Mouse (Mus musculus) CH12.LX (cell line): Measurements from ENCODE around the gene Timm13. TPM values are rescaled to one million over a fixed set of nuclear protein-coding genes. Genes with fewer than 3 reads are reported as not detected.

Source experiments
- DNase-seq: peaks from one replicate; pipeline ENCODE4 v3.0.0-alpha.2; 2013; ENCODE audit errors: extremely low read depth
- H3K27ac ChIP-seq: 2 replicates; pipeline ENCODE4 v1.5.1; 2012; ENCODE audit warnings: low read depth, mild to moderate bottlenecking, control low read depth, moderate library complexity; ENCODE audit not compliant: insufficient read depth
- H3K27me3 ChIP-seq: replicated peaks from 2 replicates; pipeline ENCODE3; 2012; ENCODE audit warnings: inconsistent platforms
- H3K36me3 ChIP-seq, 2 experiments: replicated peaks in 1 of 2; 2 replicates each; pipeline versions ENCODE3 to v1.6.1; 2012; ENCODE audit warnings: inconsistent platforms in 1 of 2, low read length in 1 of 2, mild to moderate bottlenecking in 1 of 2, mixed read lengths in 1 of 2, moderate library complexity in 1 of 2; ENCODE audit not compliant: control insufficient read depth in 1 of 2, insufficient read depth in 1 of 2
- H3K4me1 ChIP-seq, 2 experiments: 2 replicates each; pipeline ENCODE4 v1.6.1; 2012; ENCODE audit warnings: inconsistent platforms in 1 of 2, moderate library complexity in 1 of 2; ENCODE audit not compliant: insufficient read depth in 2 of 2, control insufficient read depth in 1 of 2
- H3K4me2 ChIP-seq: 2 replicates; pipeline ENCODE4 v1.6.1; 2012; ENCODE audit warnings: low read depth, mild to moderate bottlenecking, control low read depth; ENCODE audit not compliant: poor library complexity, insufficient read depth, severe bottlenecking
- H3K4me3 ChIP-seq, 3 experiments: fragments of 150-350 bp in 1 of 3; sonication (generic) in 1 of 3; replicated peaks in 1 of 3; 2 replicates each; pipeline versions ENCODE3 to v1.5.1; 2011 to 2012; ENCODE audit warnings: low read depth in 2 of 3, low read length in 2 of 3, mild to moderate bottlenecking in 2 of 3, moderate library complexity in 2 of 3, control low read depth in 1 of 3, improper control_type of control experiment in 1 of 3, inconsistent platforms in 1 of 3, mixed read lengths in 1 of 3; ENCODE audit not compliant: poor library complexity in 1 of 3
- H3K79me2 ChIP-seq: replicated peaks from 2 replicates; pipeline ENCODE4 v1.6.1; 2012; ENCODE audit warnings: mild to moderate bottlenecking, moderate library complexity; ENCODE audit not compliant: control insufficient read depth, poor library complexity, insufficient read depth, severe bottlenecking; ENCODE audit errors: extremely low read depth
- H3K9ac ChIP-seq: 2 replicates; pipeline ENCODE4 v1.6.1; 2012; ENCODE audit warnings: low read depth, mild to moderate bottlenecking, control low read depth, moderate library complexity; ENCODE audit not compliant: insufficient read depth
- H3K9me3 ChIP-seq: replicated peaks from 2 replicates; pipeline ENCODE3; 2012; ENCODE audit warnings: low read length, inconsistent platforms, mixed read lengths
- BHLHE40 ChIP-seq: IDR thresholded peaks from 2 replicates; pipeline ENCODE4 v1.6.1; 2011; ENCODE audit warnings: mild to moderate bottlenecking, low read depth, low read length, improper control_type of control experiment
- CTCF ChIP-seq, 2 experiments: IDR thresholded peaks in 1 of 2; conservative IDR thresholded peaks in 1 of 2; 2 replicates each; pipeline ENCODE4 v1.5.1; 2011 to 2012; ENCODE audit warnings: low read depth in 2 of 2, low read length in 2 of 2, improper control_type of control experiment in 1 of 2, inconsistent platforms in 1 of 2, mild to moderate bottlenecking in 1 of 2, moderate library complexity in 1 of 2
- E2F4 ChIP-seq: IDR thresholded peaks from 2 replicates; pipeline ENCODE4 v1.6.1; 2011; ENCODE audit warnings: low read depth, low read length, improper control_type of control experiment; ENCODE audit not compliant: insufficient replicate concordance
- EP300 ChIP-seq: IDR thresholded peaks from 2 replicates; pipeline ENCODE4 v1.6.1; 2011; ENCODE audit warnings: low read length, improper control_type of control experiment
- ETS1 ChIP-seq: conservative IDR thresholded peaks from 2 replicates; pipeline ENCODE4 v1.6.1; 2012; ENCODE audit warnings: low read depth, mild to moderate bottlenecking, inconsistent platforms, low read length, improper control_type of control experiment, moderate library complexity
- GABPA ChIP-seq: IDR thresholded peaks from 2 replicates; pipeline ENCODE4 v1.6.1; 2012; ENCODE audit warnings: low read depth, low read length, improper control_type of control experiment, inconsistent platforms; ENCODE audit not compliant: insufficient replicate concordance
- IRF4 ChIP-seq: IDR thresholded peaks from 2 replicates; pipeline ENCODE4 v1.6.1; 2014; ENCODE audit warnings: low read depth, mild to moderate bottlenecking, inconsistent platforms, low read length, improper control_type of control experiment
- JUN ChIP-seq: IDR thresholded peaks from 2 replicates; pipeline ENCODE4 v1.6.1; 2011; ENCODE audit warnings: low read depth, mild to moderate bottlenecking, low read length, improper control_type of control experiment, moderate library complexity; ENCODE audit not compliant: insufficient read depth
- JUND ChIP-seq: conservative IDR thresholded peaks from 2 replicates; pipeline ENCODE4 v1.6.1; 2011; ENCODE audit warnings: low read depth, low read length, improper control_type of control experiment
- MAFK ChIP-seq: IDR thresholded peaks from 2 replicates; pipeline ENCODE4 v1.6.1; 2011; ENCODE audit warnings: low read length, improper control_type of control experiment; ENCODE audit not compliant: insufficient replicate concordance
- MAX ChIP-seq: IDR thresholded peaks from 2 replicates; pipeline ENCODE4 v1.6.1; 2011; ENCODE audit warnings: low read length, improper control_type of control experiment
- MAZ ChIP-seq: IDR thresholded peaks from 2 replicates; pipeline ENCODE4 v1.6.1; 2012; ENCODE audit warnings: low read depth, mild to moderate bottlenecking, inconsistent platforms, low read length, improper control_type of control experiment, moderate library complexity
- MEF2A ChIP-seq: IDR thresholded peaks from 2 replicates; pipeline ENCODE4 v1.6.1; 2014; ENCODE audit warnings: low read depth, mild to moderate bottlenecking, inconsistent platforms, low read length, improper control_type of control experiment, borderline replicate concordance
- MXI1 ChIP-seq: IDR thresholded peaks from 2 replicates; pipeline ENCODE4 v1.6.1; 2011; ENCODE audit warnings: mild to moderate bottlenecking, low read depth, low read length, improper control_type of control experiment
- NRF1 ChIP-seq: IDR thresholded peaks from 2 replicates; pipeline ENCODE4 v1.6.1; 2014; ENCODE audit warnings: low read depth, mild to moderate bottlenecking, inconsistent platforms, low read length, improper control_type of control experiment, moderate library complexity
- PAX5 ChIP-seq: IDR thresholded peaks from 2 replicates; pipeline ENCODE4 v1.6.1; 2012; ENCODE audit warnings: low read length, inconsistent platforms, mixed read lengths
- POLR2AphosphoS2 ChIP-seq: IDR thresholded peaks from 2 replicates; pipeline ENCODE4 v1.6.1; 2011; ENCODE audit warnings: low read depth, low read length, improper control_type of control experiment
- RCOR1 ChIP-seq: conservative IDR thresholded peaks from 2 replicates; pipeline ENCODE4 v1.6.1; 2012; ENCODE audit warnings: low read depth, mild to moderate bottlenecking, inconsistent platforms, low read length, improper control_type of control experiment
- SIN3A ChIP-seq: IDR thresholded peaks from 2 replicates; pipeline ENCODE4 v1.6.1; 2012; ENCODE audit warnings: low read length, improper control_type of control experiment, inconsistent platforms
- SMC3 ChIP-seq: IDR thresholded peaks from 2 replicates; pipeline ENCODE4 v1.6.1; 2011; ENCODE audit warnings: low read depth, low read length, improper control_type of control experiment
- TBP ChIP-seq: conservative IDR thresholded peaks from 2 replicates; pipeline ENCODE4 v1.6.1; 2011; ENCODE audit warnings: low read depth, low read length, improper control_type of control experiment
- TCF12 ChIP-seq: IDR thresholded peaks from 2 replicates; pipeline ENCODE4 v1.6.1; 2014; ENCODE audit warnings: low read depth, mild to moderate bottlenecking, inconsistent platforms, low read length, improper control_type of control experiment
- UBTF ChIP-seq: IDR thresholded peaks from 2 replicates; pipeline ENCODE4 v1.6.1; 2012; ENCODE audit warnings: low read depth, mild to moderate bottlenecking, inconsistent platforms, low read length, improper control_type of control experiment, moderate library complexity
- USF1 ChIP-seq: IDR thresholded peaks from 2 replicates; pipeline ENCODE4 v1.6.1; 2014; ENCODE audit warnings: low read depth, mild to moderate bottlenecking, inconsistent platforms, low read length, improper control_type of control experiment
- ZC3H11A ChIP-seq: IDR thresholded peaks from 2 replicates; pipeline ENCODE4 v1.6.1; 2012; ENCODE audit warnings: low read depth, mild to moderate bottlenecking, inconsistent platforms, low read length, improper control_type of control experiment
- ZKSCAN1 ChIP-seq: IDR thresholded peaks from 2 replicates; pipeline ENCODE4 v1.6.1; 2012; ENCODE audit warnings: low read depth, inconsistent platforms, low read length, improper control_type of control experiment, borderline replicate concordance
- ZMIZ1 ChIP-seq: IDR thresholded peaks from 2 replicates; pipeline ENCODE4 v1.6.1; 2012; ENCODE audit warnings: low read depth, mild to moderate bottlenecking, inconsistent platforms, low read length, improper control_type of control experiment
- ZNF384 ChIP-seq: IDR thresholded peaks from 2 replicates; pipeline ENCODE4 v1.6.1; 2012; ENCODE audit warnings: low read depth, low read length, improper control_type of control experiment, inconsistent platforms
- dilution Hi-C: fragments of 300-500 bp; cut with MboI; formaldehyde crosslinking; loops from 2 replicates; pipeline ENCODE4 v1.14.3; 2020; ENCODE audit warnings: low sequenced_read_pairs; ENCODE audit not compliant: extremely low pct_unique_long_range_greater_than_20kb, extremely low pct_ligation_motif_present
- in situ Hi-C: fragments of 300-500 bp; cut with MboI; formaldehyde crosslinking; loops from 3 replicates; pipeline ENCODE4 v1.14.3; 2019; ENCODE audit warnings: low sequenced_read_pairs, low pct_ligation_motif_present, low pct_unique_long_range_greater_than_20kb, mixed read lengths
- polyA plus RNA-seq: library from polyadenylated mRNA; unstranded; fragments of >175 nt; gene quantifications from 2 replicates; pipeline ENCODE4 v1.2.1, GENCODE M21; 2012; ENCODE audit warnings: low read depth; ENCODE audit not compliant: insufficient read length
- total RNA-seq, 2 experiments: library from RNA; depleted of rRNA; stranded (reverse); fragments of 300-350 nt in 1 of 2; fragments of >200 nt in 1 of 2; gene quantifications; 2 replicates each; pipeline ENCODE4 v1.2.3; 2012 to 2014

Timm13 gene
- total and polyA plus RNA-seq, 3 experiments = 137 to 292 (median 279) TPM

DNA sequence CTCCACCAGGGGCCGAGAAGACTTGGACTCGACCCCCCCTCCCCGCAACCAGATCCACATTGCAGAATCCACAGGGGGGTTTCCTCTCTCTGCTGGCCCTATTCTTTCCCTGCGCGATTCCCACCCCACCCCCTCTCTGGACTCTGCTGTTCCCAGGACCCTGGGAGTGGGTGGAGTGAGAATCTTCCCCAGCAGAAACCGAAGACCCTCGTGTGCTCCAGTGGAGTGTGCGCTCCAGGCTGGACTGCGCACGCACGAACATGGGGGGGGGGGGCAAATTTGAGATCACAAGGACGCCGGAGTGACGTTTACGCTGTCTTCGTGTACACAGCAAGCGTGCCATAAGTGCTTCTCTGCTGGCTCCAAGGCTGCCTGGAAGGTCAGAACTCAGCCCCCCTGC is 34.9 kb upstream of the Timm13 start:
- Histone ChIP-seq H3K4me3 (no peak overlapping the region), H3K27ac (no peak overlapping the region), H3K27me3 (peaks cover 44% of the 10 kb centered on the region), H3K4me1 (peaks cover 52 to 98% of the 10 kb centered on the region in 2 experiments), H3K4me2 (peak overlapping the region; percentile 18; the same call in 1 of the 2 replicates), H3K79me2 (peaks cover 3% of the 10 kb centered on the region; the same call in 1 of the 2 replicates), H3K9ac (no peak overlapping the region), H3K9me3 (no peaks in the 10 kb centered on the region), H3K36me3 (peaks cover 3 to 14% of the 10 kb centered on the region in 2 experiments)
- in situ Hi-C loops = no loop called here
- TF ChIP-seq JUN (no peak), JUND (no peak), MAZ (no peak), ZMIZ1 (no peak), PAX5 (no peak), USF1 (no peak), NRF1 (no peak), ZNF384 (no peak), BHLHE40 (no peak), E2F4 (no peak), TBP (no peak), ZKSCAN1 (no peak), CTCF (conservative IDR thresholded peaks at IDR 0.05 in 1 of 2, IDR thresholded peaks at IDR 0.05 in 1 of 2; ENCODE audit: low read depth in 2 of 2, low read length in 2 of 2) (no peak), POLR2AphosphoS2 (no peak), MXI1 (no peak), EP300 (no peak), MAX (no peak), UBTF (no peak), MAFK (no peak), SMC3 (no peak)
- no peak for DNase-seq
- dilution Hi-C loops = no loop called here

DNA sequence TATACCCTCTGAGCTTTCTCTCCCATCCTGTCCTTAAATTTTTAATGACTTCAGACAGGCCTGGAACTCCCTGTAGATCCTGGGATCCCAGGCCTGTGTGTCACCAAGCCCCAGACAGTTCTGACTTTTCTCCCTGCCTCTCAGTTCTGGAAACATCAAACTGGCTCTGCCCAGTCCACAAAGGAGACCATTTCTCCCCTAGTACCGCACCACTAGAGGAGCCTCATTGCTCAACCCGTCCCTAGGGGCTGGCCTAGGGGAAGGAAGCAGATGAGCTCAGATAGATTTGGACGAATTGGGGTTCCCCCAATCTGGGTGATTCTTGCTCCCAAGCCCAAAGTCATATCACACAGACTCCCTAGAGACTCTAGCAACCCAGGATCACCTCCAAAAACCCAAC is 34.5 kb upstream of the Timm13 start:
- DNase-seq = peak; percentile 70
- Histone ChIP-seq H3K79me2 (peaks cover 6% of the 10 kb centered on the region), H3K27ac (no peak overlapping the region), H3K4me3 (no peak overlapping the region), H3K27me3 (peaks cover 39% of the 10 kb centered on the region), H3K9ac (no peak overlapping the region), H3K4me2 (peak overlapping the region; percentile 18; the same call in 1 of the 2 replicates), H3K36me3 (peaks cover 3 to 14% of the 10 kb centered on the region in 2 experiments), H3K9me3 (no peaks in the 10 kb centered on the region), H3K4me1 (peaks cover 48 to 93% of the 10 kb centered on the region in 2 experiments)
- TF ChIP-seq ZC3H11A (no peak), RCOR1 (no peak), ETS1 (peak; percentile 66; the same call in 1 of the 2 replicates), IRF4 (0 out of 2 replicates have a peak, but pooled peaks have one; percentile 26), PAX5 (no peak), TCF12 (no peak), SIN3A (no peak), MAX (no peak), UBTF (no peak), E2F4 (no peak), GABPA (no peak), MEF2A (no peak), EP300 (peak; percentile 45; the same call in 1 of the 2 replicates), MAZ (no peak), BHLHE40 (0 out of 2 replicates have a peak, but pooled peaks have one; percentile 44), JUN (no peak)
- in situ Hi-C loops = no loop called here
- dilution Hi-C loops = no loop called here
